Mouse (Mus musculus) G1E-ER4 (cell line): ENCODE data around the gene Tia1. TPM values are rescaled to one million over a fixed set of nuclear protein-coding genes. Genes with fewer than 3 reads are reported as not detected.

Experiments used
- GATA1 ChIP-seq: IDR thresholded peaks from one replicate; pipeline ENCODE4 v1.8.0; 2012; ENCODE audit warnings: low read length, inconsistent platforms
- polyA plus RNA-seq: library from polyadenylated mRNA; stranded (reverse); fragments of >175 nt; gene quantifications from 2 replicates; pipeline ENCODE4 v1.2.3, GENCODE M21; 2012

The Tia1 gene
- polyA plus RNA-seq, 1 experiment: 51.3 TPM

DNA sequence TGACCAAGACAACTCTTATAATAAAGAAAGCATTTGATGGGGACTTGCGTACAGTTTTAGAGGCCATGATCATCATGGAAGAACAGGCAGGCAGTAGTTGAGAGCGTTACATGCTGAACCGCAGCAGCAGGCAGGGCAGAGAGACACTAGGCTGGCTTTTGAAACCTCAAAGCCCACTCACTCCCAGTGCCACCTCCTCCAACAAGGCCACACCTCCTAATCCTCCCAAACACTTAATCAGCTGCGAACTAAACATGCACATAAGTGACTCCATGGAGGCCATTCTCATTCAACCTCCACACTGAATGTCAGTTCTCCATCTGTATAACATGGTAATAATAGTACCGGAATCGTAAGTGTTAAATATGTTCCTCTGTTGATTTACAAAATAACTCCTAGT is 30.5 kb upstream of the Tia1 start:
- TF ChIP-seq GATA1: no peak

- no peak for TF ChIP-seq GATA1
These were observed 25.7 kb upstream of the Tia1 start for GRCm38 (mm10) chr6:86378341-86378740.

DNA sequence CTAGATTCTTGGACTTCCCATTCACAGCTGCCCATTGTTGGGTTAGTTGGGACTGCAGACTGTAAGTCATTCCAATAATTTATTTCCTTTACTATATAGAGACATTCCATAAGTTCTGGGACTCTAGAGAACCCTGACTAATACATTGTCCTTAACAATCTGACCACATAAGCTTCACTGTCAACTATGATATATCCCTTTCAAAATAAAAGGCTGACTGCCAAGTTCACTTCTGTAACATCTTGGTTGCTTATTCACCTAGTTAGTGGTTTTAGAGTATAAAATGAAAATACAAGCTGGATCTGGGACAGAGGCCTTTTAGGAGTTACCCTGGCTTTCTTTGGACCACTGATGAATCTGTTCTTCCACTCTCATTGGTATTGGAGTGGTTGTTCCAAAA is 21.5 kb upstream of the Tia1 start:
- no peak for TF ChIP-seq GATA1

DNA sequence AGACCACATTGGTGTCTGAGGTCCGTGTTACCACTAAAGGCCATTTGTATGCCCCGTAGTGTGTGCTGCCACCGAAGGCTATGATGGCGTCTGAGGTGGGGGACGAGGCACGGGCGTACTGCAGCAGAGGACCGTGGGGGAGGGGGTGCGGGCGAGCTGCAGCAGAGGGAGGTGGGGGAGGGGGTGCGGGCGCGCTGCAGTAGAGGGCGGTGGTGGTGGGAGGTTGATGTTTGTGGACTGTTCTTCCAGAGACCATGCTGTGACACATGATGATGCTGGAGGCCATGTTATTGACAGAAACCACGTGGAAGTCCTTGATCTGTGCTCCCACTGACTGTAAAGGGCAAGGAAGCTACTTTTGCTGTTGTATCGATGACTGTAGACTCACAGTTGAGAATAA is 20.6 kb upstream of the Tia1 start:
- no peak for TF ChIP-seq GATA1

DNA sequence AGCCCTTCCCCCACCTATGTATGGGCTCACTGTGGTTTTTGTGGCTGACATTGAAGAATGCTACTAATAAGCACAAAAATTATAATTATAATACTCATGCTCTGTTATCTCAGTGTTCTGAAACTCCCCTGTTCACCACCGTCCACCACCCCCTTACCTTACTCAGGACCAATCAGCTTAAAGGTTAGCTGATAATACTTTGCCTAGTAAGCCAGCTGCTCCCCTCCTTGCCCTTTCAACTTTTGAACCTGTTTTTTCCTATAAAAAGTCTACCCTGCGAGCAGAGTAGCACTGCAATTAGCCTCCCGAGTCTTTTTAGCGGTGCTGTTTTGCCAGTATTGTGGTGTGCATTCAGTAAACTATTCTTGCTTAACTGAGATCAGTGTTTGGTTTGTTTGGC is 19.3 kb upstream of the Tia1 start:
- TF ChIP-seq GATA1: no peak

GRCm38 (mm10) chr6:86385362-86386104 is 18.5 kb upstream of the Tia1 start:
- no peak for TF ChIP-seq GATA1

DNA sequence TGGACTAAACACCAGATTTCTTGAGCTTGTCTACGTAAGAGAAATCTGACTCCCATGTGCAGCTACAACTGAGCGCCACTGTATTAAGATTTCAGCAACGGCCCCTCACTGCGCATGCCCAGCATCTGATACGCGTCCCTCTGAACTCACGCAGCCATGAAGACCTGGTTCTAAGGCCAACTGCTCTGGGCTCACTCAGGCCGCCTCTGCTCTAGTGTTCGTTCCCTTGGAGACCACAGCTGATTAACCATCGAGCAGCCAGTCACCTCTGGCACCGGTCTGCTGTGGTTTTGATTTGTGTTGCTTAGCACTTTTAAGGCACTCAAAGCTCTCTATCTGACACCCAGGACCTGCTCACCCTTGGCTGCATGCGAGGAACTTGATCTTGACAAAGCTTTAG is 16.7 kb upstream of the Tia1 start:
- TF ChIP-seq GATA1: no peak

DNA sequence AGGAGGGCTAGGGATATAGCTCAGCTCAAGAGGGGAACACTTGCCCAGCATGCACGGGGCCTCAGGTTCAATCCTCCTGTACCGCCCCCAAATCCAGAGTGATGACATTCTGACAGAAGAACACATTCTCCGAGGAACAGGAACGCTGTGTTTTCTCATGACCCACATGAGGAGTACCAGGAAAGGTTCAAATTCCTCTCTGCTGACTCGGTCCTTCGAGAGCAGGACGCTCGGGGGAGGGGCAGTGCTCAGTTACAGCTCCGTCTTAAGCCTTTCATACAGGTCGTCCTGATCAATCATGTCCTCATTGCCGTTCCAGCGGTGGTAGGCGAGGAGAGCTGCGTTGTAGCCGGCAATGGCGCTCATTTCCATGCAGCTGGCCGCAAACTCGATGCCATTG is 15.6 kb upstream of the Tia1 start:
- no peak for TF ChIP-seq GATA1

GRCm38 (mm10) chr6:86391326-86391725 is 12.7 kb upstream of the Tia1 start:
- no peak for TF ChIP-seq GATA1

- TF ChIP-seq GATA1: no peak
These were observed 10.8 kb upstream of the Tia1 start for GRCm38 (mm10) chr6:86393187-86393586.

DNA sequence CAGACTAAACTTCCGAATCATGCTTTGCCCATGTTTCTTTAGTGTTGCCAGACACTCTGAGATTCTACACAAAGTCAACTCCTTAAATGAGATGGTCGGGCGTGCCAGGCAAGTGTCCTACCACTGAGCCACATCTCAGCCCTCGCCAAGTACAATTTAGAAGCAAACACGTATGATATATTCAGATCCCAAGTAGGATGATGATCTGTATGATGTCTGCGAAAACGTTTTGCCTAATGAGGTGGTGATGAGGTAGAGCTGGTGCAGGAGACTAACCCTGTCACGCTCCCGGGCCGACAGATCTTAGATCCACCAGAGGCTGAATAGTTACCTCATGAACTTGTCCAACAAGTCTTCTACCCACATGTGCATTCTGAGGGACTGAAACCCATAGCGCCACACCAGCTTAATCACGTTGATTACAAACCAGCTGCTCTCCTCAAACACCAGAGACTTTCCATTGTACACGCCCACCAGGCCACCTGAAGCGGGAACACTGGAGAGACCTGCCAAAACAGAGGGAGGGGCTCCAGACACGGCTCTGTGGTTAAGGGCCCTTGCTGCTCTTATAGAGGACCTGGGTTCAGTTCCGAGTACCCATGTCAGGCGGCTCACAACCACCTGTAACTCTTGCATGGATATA is 9.8 kb upstream of the Tia1 start:
- TF ChIP-seq GATA1: no peak

DNA sequence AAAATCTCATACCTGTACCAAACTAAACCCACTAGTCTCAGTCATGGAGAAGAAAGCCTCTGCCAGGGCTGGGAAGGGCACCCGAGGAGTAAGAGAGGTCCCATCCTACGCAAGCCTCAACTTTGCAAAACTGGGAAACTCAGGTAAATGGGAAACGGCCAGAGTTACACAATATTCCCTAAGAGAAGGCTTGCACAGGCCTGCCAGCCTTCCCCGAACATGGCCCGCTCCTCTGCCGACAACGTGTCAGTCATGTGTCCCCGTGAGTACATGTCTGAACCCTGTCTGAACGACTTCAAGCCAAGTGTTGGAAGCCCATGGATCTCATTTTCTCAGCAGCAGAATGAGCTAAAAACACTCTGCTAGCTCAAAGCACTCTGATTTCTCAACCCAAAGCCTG is 9.0 kb upstream of the Tia1 start:
- TF ChIP-seq GATA1: no peak

GRCm38 (mm10) chr6:86395969-86396368 is 8.1 kb upstream of the Tia1 start:
- TF ChIP-seq GATA1: no peak

DNA sequence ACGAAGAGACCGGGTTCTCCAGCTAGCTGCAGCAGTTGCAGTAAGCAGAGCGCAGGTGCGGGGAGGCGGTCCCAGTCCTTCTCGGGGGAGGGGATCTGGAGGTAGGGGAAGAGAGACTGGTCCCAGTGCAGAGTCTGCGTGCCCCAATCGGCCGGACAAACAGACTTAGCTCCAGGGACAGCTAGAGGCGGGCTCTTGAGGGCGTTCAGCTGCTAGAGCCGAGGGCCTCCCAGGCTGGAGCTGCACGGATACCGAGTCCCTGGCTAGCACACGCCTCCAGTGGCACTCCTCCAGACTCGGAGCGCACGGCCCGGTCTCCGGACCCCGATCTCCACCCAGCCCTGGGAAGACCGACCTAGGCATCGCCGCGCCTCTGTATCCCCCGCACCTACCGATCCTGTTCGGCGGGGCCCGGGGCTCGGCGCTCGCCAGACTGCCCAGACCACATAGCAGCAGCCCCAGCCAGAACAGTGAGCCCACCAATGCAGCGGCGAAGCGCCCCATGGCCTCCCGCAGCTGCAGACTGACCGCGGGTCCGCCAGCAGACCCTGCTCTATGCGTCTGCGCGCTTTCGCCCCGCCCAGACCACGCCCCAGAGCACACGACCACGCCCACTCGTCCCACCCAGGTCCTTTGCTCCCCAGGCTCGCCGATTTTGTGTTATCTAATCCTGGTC is 7.3 kb upstream of the Tia1 start, which contains the start of gene Pcyox1:
TSS of gene Pcyox1 (minus strand) at position 574 of the 676 bp plus-strand sequence.
- no peak for TF ChIP-seq GATA1

- no peak for TF ChIP-seq GATA1
These were observed 6.6 kb upstream of the Tia1 start for GRCm38 (mm10) chr6:86397257-86397980.

- no peak for TF ChIP-seq GATA1
These were observed 5.0 kb upstream of the Tia1 start for GRCm38 (mm10) chr6:86398986-86399385.

DNA sequence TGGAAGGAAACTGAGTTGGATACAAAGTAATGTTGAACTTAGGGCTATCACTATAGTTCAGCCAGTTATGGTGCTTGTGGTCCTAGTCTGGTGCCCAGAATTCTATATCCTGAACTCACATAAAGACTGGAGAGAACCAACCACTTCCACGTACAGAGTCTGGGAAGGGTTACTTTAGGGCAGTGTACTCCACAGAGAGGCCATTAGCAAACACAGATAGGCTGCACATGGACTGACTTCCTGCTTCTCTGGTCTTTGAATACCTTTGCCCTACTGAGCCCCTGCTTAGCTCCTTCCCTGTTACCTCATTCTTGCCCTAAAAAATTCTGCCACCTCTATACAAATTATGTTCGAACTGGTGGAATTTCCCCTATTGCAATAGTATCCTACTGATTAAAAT is 4.0 kb upstream of the Tia1 start:
- TF ChIP-seq GATA1: no peak
